Mouse (Mus musculus) liver, adult 2 months (tissue): ENCODE results near the gene Ryr3. TPM values are rescaled to one million over a fixed set of nuclear protein-coding genes. Genes with fewer than 3 reads are reported as not detected.

Experiments used
- DNase-seq: peaks from one replicate; pipeline ENCODE4 v3.0.0-alpha.2; 2011; ENCODE audit warnings: low read depth, low spot score; ENCODE audit errors: extremely low read depth
- H3K27ac ChIP-seq: fragments of 200-500 bp; replicated peaks from 2 replicates; pipeline ENCODE4 v1.5.1; 2012; ENCODE audit warnings: low read depth, mild to moderate bottlenecking, control low read depth, inconsistent platforms, low read length; ENCODE audit not compliant: insufficient read depth
- H3K27me3 ChIP-seq: fragments of 200-500 bp; 2 replicates; pipeline ENCODE4 v1.6.1; 2012; ENCODE audit warnings: mild to moderate bottlenecking, moderate library complexity, low read length, inconsistent platforms; ENCODE audit not compliant: control insufficient read depth, insufficient read depth
- H3K36me3 ChIP-seq: fragments of 200-500 bp; 2 replicates; pipeline ENCODE4 v1.6.1; 2012; ENCODE audit warnings: low read length, inconsistent platforms; ENCODE audit not compliant: control insufficient read depth, insufficient read depth
- H3K4me1 ChIP-seq: fragments of 200-500 bp; 2 replicates; pipeline ENCODE4 v1.6.1; 2011; ENCODE audit warnings: low read length; ENCODE audit not compliant: control insufficient read depth, insufficient read depth
- H3K4me3 ChIP-seq: fragments of 200-500 bp; 2 replicates; pipeline ENCODE4 v1.5.1; 2011; ENCODE audit warnings: low read depth, mild to moderate bottlenecking, control low read depth, low read length, moderate library complexity; ENCODE audit not compliant: insufficient read depth
- H3K79me2 ChIP-seq: fragments of 200-500 bp; 2 replicates; pipeline ENCODE4 v1.6.1; 2012; ENCODE audit warnings: inconsistent platforms, mild to moderate bottlenecking, low read length, moderate library complexity; ENCODE audit not compliant: control insufficient read depth, insufficient read depth
- H3K9ac ChIP-seq: fragments of 200-500 bp; 2 replicates; pipeline ENCODE4 v1.6.1; 2012; ENCODE audit warnings: low read depth, mild to moderate bottlenecking, control low read depth, inconsistent platforms, low read length
- CTCF ChIP-seq: fragments of 200-500 bp; IDR thresholded peaks from 2 replicates; pipeline ENCODE4 v1.5.1; 2011; ENCODE audit warnings: low read depth, low read length, control low read depth
- POLR2A ChIP-seq: fragments of 200-500 bp; IDR thresholded peaks from 2 replicates; pipeline ENCODE4 v1.6.1; 2011; ENCODE audit warnings: low read length, control low read depth; ENCODE audit not compliant: insufficient read depth; ENCODE audit errors: extremely low read depth
- WGBS: fragments of 180-500 bp; shearing (Covaris S2); methylation state at CpG from one replicate; pipeline ENCODE4 v1.1.7; 2018; 5-methylcytosine and 5-hydroxymethylcytosine counted together
- polyA plus RNA-seq: library from polyadenylated mRNA; depleted of rRNA; stranded (reverse); fragments of >200 nt; gene quantifications from 2 replicates; pipeline ENCODE4 v1.2.3, GENCODE M21; 2012
- total RNA-seq: library from RNA; depleted of rRNA; stranded (reverse); fragments of >200 nt; gene quantifications from 2 replicates; pipeline ENCODE4 v1.2.3, GENCODE M21; 2014

Ryr3 gene
- total and polyA plus RNA-seq, 2 experiments: under 0.01 TPM; not detected in 1

DNA sequence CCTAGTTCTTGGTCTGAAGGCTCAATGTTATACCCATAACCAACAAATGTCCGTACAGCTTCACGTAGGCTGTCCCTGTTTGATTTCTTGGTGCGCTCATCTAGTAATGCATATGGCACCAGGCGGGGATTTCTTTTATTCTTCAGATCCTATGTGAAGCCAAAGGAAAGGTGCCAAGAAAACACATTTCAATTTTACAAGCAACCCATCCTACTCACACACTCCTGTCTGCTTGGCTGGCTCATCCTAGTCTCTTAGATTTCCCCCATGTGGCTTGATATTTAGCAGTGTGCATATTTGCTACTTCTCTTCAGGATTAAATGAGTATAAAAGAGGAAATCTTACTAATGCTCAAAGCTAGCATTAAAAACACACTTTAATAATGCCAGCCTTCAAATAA lies 355.1 kb downstream of the Ryr3 start:
- Histone ChIP-seq H3K27me3 (no peaks in the 10 kb centered on the region), H3K79me2 (no peaks in the 10 kb centered on the region), H3K36me3 (no peaks in the 10 kb centered on the region), H3K4me3 (no peak overlapping the region), H3K4me1 (no peaks in the 10 kb centered on the region), H3K9ac (no peak overlapping the region), H3K27ac (no peak overlapping the region)
- TF ChIP-seq CTCF: no peak
- no peak for TF ChIP-seq POLR2A
- no peak for DNase-seq
- whole genome bisulfite sequencing: 95% methylated on average over 4 of the region's 4 CpGs

DNA sequence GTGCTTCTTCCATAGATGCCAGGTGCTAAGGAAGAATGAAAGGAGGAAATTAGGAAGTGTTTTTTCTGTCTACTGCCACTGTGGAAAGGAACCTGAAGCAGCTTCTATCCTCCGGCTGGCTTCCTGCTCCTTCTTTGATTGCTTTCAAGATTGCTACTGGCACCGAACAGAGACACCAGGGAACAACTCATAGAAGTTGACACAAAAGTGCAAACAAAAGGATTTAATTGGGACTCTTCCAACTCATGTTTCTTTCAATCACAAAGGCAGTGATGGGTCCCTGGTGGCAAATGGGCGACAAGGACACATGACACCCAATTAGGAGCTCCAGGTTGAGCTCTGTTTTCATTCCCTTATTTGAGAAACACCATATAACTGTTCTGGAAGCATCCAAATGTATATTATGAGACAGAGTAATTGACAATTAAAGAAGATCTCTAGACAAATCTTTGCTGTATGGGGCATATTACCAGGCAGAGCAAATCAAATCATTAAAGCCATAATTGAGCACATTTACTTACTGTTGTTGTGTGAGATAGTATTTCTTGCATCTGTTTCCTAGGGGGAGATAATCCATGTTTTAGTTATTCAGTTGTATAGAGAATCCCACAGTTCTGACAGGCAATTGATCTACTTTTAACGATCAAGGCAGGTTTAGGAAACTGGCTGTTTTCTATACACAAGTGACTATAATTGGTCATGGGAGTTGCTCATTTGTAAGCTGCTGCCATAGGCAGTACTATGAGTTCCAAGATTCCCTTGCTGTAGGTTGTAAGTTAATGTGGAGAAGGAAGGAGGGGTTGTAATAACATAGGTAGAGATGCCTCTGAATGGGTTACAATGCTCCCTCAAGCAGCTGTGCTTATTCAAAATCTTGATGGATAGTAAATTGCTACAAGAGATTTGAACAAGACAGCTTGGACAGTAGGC lies 371.0 kb downstream of the Ryr3 start:
- H3K79me2 ChIP-seq: no peaks in the 10 kb centered on the region
- no peaks in the 10 kb centered on the region for H3K27me3 ChIP-seq
- no peak for DNase-seq
- 62% methylated on average over 4 of the region's 4 CpGs for WGBS
- no peak overlapping the region for H3K27ac ChIP-seq
- H3K4me1 ChIP-seq: no peaks in the 10 kb centered on the region
- no peaks in the 10 kb centered on the region for H3K36me3 ChIP-seq
- no peak overlapping the region for H3K9ac ChIP-seq
- H3K4me3 ChIP-seq: no peak overlapping the region
- TF ChIP-seq POLR2A (no peak), CTCF (no peak)

DNA sequence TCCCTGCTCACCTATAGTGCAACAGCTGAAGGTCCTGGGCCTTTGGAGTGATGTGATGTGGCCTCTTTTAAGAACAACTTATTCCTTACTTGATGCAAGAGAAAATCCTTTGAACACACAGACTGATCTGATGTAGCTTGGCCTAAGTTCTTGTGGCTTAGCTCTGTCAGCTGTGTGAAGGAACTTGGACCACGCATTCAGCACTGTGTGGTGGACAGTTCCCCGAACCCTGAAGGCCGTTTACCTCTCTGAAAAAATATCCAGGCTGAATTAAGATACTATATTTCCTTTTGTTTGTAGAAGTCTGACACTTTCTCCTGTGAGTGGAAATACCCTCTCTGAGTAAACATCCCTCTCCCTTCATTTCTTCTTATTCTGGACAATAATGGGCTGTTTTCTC lies 374.0 kb downstream of the Ryr3 start:
- Histone ChIP-seq H3K27ac (no peak overlapping the region), H3K9ac (no peak overlapping the region), H3K27me3 (no peaks in the 10 kb centered on the region), H3K4me3 (no peak overlapping the region), H3K36me3 (no peaks in the 10 kb centered on the region), H3K4me1 (no peaks in the 10 kb centered on the region), H3K79me2 (no peaks in the 10 kb centered on the region)
- WGBS: 21% methylated on average over 3 of the region's 3 CpGs
- no peak for DNase-seq
- no peak for TF ChIP-seq POLR2A
- no peak for TF ChIP-seq CTCF

DNA sequence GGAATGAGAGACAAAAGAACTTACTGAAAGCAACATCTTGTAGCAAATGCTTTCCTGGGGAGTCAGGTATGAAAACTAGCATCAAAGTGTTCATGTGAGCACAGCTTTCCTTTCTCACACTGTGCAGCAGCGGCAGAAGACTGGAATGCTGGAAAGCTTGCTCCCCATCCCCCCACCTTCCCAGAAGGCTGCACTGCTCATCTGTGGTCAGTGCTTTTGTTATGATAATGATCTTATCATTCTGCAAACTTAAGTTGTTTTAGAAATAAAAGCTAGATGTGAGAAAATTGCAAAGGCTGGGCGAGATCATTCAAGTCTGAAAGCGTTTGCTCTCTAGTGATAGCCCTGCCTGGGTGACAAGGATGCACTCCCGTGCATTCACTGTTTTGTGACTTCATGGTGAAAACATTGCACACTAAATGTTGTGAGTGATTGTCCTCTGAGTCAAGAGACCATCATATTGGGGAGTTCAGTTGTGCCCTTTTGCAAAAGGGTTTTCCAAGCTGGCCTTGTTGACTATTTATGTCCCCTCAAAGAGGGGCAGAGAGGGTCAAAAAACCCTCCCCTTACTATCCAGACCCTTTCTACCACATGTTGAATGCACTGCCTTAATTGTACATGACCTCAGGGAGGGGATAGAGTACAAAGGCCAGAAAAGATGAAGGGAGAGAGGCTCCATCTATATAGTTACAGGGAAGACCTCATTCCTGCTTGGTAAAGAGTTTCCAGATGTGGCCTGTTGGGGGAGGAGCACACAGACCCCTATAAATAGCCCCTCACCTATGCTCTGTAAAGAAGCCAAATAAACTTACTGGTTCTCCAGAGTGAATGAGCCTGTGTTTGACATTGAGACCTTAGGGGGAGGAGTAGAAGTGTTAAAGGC lies 385.2 kb downstream of the Ryr3 start:
- Histone ChIP-seq H3K27me3 (no peaks in the 10 kb centered on the region), H3K79me2 (no peaks in the 10 kb centered on the region), H3K27ac (no peak overlapping the region), H3K36me3 (no peaks in the 10 kb centered on the region), H3K9ac (no peak overlapping the region), H3K4me1 (no peaks in the 10 kb centered on the region), H3K4me3 (no peak overlapping the region)
- no peak for TF ChIP-seq CTCF
- no peak for TF ChIP-seq POLR2A
- DNase-seq: no peak
- WGBS: 20% methylated on average over 4 of the region's 4 CpGs

DNA sequence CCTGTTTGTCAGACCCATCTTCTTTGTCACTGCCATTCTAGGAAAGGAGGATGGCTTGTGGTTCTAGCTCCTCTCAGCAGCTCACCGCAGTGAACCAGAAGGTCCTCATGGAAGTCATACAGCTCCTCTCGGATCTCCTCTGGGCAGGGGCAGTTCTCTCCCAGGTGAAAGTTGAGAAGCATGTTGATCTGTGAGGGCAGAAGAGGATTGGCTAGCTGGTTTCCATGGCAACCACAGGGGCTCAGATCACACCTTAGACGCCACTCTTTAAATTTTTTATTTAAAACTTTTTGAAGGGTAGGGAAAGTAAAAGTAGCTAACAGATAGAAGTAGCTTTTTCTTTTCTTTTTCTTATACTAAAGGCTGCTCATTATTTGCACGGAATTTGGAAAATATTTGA lies 390.3 kb downstream of the Ryr3 start:
- no peak for TF ChIP-seq CTCF
- no peak for TF ChIP-seq POLR2A
- no peak for DNase-seq
- WGBS: 18% methylated on average over 4 of the region's 4 CpGs

DNA sequence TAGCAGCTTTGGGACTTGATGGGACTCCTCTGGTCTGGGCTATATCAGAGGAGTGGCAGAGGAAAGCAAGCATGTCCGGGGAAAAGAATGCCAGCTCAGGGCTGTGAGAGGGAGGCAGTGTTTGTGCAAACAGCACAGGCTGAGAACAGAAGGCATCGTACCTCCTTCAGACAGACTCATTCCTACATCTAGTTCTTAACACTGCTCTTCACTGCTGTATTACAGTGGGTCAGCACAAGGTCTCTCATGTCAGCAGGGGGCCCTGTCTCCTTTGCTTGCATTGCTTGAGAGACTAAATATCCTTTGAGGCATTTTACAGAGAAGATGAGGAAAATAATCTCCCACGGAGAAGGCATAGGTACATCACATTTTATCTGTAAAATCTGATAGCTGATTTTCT lies 394.2 kb downstream of the Ryr3 start:
- TF ChIP-seq POLR2A (no peak), CTCF (no peak)
- DNase-seq: no peak
- no peaks in the 10 kb centered on the region for H3K27me3 ChIP-seq
- no peak overlapping the region for H3K27ac ChIP-seq
- WGBS: 37% methylated on average over 3 of the region's 3 CpGs
- no peaks in the 10 kb centered on the region for H3K79me2 ChIP-seq
- H3K36me3 ChIP-seq: no peaks in the 10 kb centered on the region
- H3K9ac ChIP-seq: no peak overlapping the region
- no peak overlapping the region for H3K4me3 ChIP-seq
- no peaks in the 10 kb centered on the region for H3K4me1 ChIP-seq

More for the DNA sequence above, 390.3 kb downstream of the Ryr3 start:
- H3K27ac ChIP-seq: no peak overlapping the region
- no peaks in the 10 kb centered on the region for H3K36me3 ChIP-seq
- H3K4me1 ChIP-seq: no peaks in the 10 kb centered on the region
- no peak overlapping the region for H3K4me3 ChIP-seq
- H3K27me3 ChIP-seq: no peaks in the 10 kb centered on the region
- no peaks in the 10 kb centered on the region for H3K79me2 ChIP-seq
- H3K9ac ChIP-seq: no peak overlapping the region
